Mouse (Mus musculus) myocyte (in vitro differentiated cells): ENCODE measurements around the gene Il9r.

Experiments
- MAX ChIP-seq: IDR thresholded peaks from one replicate; pipeline ENCODE4 v1.6.1; 2011; ENCODE audit warnings: low read depth, mild to moderate bottlenecking, control low read depth
- POLR2A ChIP-seq: IDR thresholded peaks from one replicate; pipeline ENCODE4 v1.6.1; 2011; ENCODE audit warnings: low read depth, mild to moderate bottlenecking, control low read depth, moderate library complexity; ENCODE audit not compliant: insufficient read length

GRCm38 (mm10) chr11:32199230-32199629, 849 bp downstream of the Il9r start:
- TF ChIP-seq MAX (no peak), POLR2A (no peak)
